14 mouse cellular contexts compared by ENCODE assay signal in genomic region chr13:72636331-72636851, GRCm38 (mm10). TPM values are rescaled to one million over a fixed set of nuclear protein-coding genes. Genes with fewer than 3 reads are reported as not detected.
DNase-seq lines count a peak whose midpoint lies in the region; ATAC-seq lines count a peak whose summit lies in the region.
"Had no signal": no experiment of that assay in that cellular context is flagged by ENCODE, and none has a peak within 500 bp of the region (broad histone marks: within the 10 kb centered on the region; RNA-seq: fewer than 3 reads in every experiment).

No protein-coding gene starts in this region.

- WGBS in limb, embryonic 11.5 days = under 1% methylated on average over 20 of the region's 20 CpGs
- 2% methylated on average over 20 of the region's 20 CpGs for WGBS in neural tube, embryonic 12.5 days

- no peak for ATAC-seq in cerebellum, adult (ENCODE audit: insufficient number of reproducible peaks, low FRiP score, low TSS enrichment)
- ATAC-seq in limb, embryonic 11.5 days (ENCODE audit: insufficient number of reproducible peaks, low FRiP score, low TSS enrichment, low read depth) = no peak
- no peak for ATAC-seq in neural tube, embryonic 12.5 days (ENCODE audit: low FRiP score, low read depth)

- peaks cover 91% of the 10 kb centered on the region for H3K27me3 ChIP-seq in limb, embryonic 11.5 days (ENCODE audit: control insufficient read depth, insufficient read depth, low read length)
- peaks cover 81% of the 10 kb centered on the region for H3K27me3 ChIP-seq in neural tube, embryonic 12.5 days (replicated peaks)

- no peak overlapping the region for H3K9ac ChIP-seq in limb, embryonic 11.5 days (ENCODE audit: low read length)
- no peak overlapping the region for H3K9ac ChIP-seq in neural tube, embryonic 12.5 days
- H3K9ac ChIP-seq: embryonic facial prominence, embryonic 15.5 days; liver, embryonic 13.5 days had no signal

- H3K4me3 ChIP-seq in limb, embryonic 11.5 days (ENCODE audit: low read depth, low read length) = no peak overlapping the region
- no peak overlapping the region for H3K4me3 ChIP-seq in neural tube, embryonic 12.5 days
- H3K4me3 ChIP-seq: embryonic facial prominence, embryonic 15.5 days; liver, embryonic 13.5 days had no signal

- no peak overlapping the region for H3K27ac ChIP-seq in limb, embryonic 11.5 days (replicated peaks; ENCODE audit: low read depth, low read length)
- no peak overlapping the region for H3K27ac ChIP-seq in neural tube, embryonic 12.5 days
- H3K27ac ChIP-seq: embryonic facial prominence, embryonic 15.5 days; liver, embryonic 13.5 days had no signal

- peak; percentile 27 to 42 for DNase-seq in cerebellum, postnatal 10 days
- DNase-seq in embryo, embryonic 11 days = peak; percentile 62
- peak; percentile 60 for DNase-seq in limb, embryonic 11.5 days (ENCODE audit: low spot score)
- DNase-seq in right cerebral cortex, adult 2 months (ENCODE audit: low spot score in 2 of 2) = no peak
- DNase-seq in left cerebral cortex, adult 8-10 months (ENCODE audit: low spot score in 2 of 2) = no peak
- DNase-seq in heart, adult 18-20 months = no peak
- DNase-seq: adrenal gland, adult 8-10 months; cerebellum, adult 11-12 months; liver, embryonic 13.5 days; right cerebral cortex, postnatal 4 days had no signal

- H3K36me3 ChIP-seq in limb, embryonic 11.5 days (ENCODE audit: control insufficient read depth, insufficient read depth, low read length) = no peaks in the 10 kb centered on the region
- H3K36me3 ChIP-seq in neural tube, embryonic 12.5 days = peaks cover under 1% of the 10 kb centered on the region; the same call in 1 of the 2 replicates
- H3K36me3 ChIP-seq: embryonic facial prominence, embryonic 15.5 days; liver, embryonic 13.5 days had no signal

- H3K9me3 ChIP-seq in limb, embryonic 11.5 days (ENCODE audit: control insufficient read depth, low read length) = no peaks in the 10 kb centered on the region
- no peaks in the 10 kb centered on the region for H3K9me3 ChIP-seq in neural tube, embryonic 12.5 days
- H3K9me3 ChIP-seq: embryonic facial prominence, embryonic 15.5 days; liver, embryonic 13.5 days had no signal

- no peak overlapping the region for H3K4me2 ChIP-seq in limb, embryonic 11.5 days (ENCODE audit: low read depth, severe bottlenecking)
- H3K4me2 ChIP-seq in neural tube, embryonic 12.5 days (replicated peaks) = peak overlapping the region; percentile 38
- H3K4me2 ChIP-seq: embryonic facial prominence, embryonic 15.5 days; liver, embryonic 13.5 days had no signal

- peaks cover 16% of the 10 kb centered on the region for H3K4me1 ChIP-seq in limb, embryonic 11.5 days (ENCODE audit: control insufficient read depth, insufficient read depth, low read length)
- peaks cover 54% of the 10 kb centered on the region for H3K4me1 ChIP-seq in neural tube, embryonic 12.5 days

RNA-seq across cellular contexts. Expression of gene Irx2, which starts 7.8 kb away (rescaled TPM):
- 1.5 and 4.1 TPM in 2 replicates for polyA plus RNA-seq in limb, embryonic 11.5 days (2014; fragmentation: Nextera tagmentation; extraction: Ambion mirVana)
- polyA plus RNA-seq in neural tube, embryonic 12.5 days (2016; fragmentation: Nextera tagmentation; extraction: Ambion mirVana) = 30.4 and 32.2 TPM in 2 replicates
- total RNA-seq in left cerebral cortex, adult 8-10 months (2022) = 1 to 10 TPM in 1 of 4 experiments, under 1 TPM in 1, not detected in 2; 0.50 to 1.3 TPM
- total RNA-seq in heart, adult 18-20 months (2021) = 1 to 10 TPM; 3.7 to 5.7 TPM
- total RNA-seq: layer of hippocampus, postnatal 25 days had no signal

Comparison
In these comparisons a context has a peak if more than half of its experiments do, and no peak if none do; other contexts are left out.
1. DNase-seq: peak in cerebellum, postnatal 10 days (2 of 2), embryo, embryonic 11 days (single experiment) and limb, embryonic 11.5 days (single experiment); none in right cerebral cortex, adult 2 months (0 of 2), left cerebral cortex, adult 8-10 months (0 of 2) and heart, adult 18-20 months (0 of 2).